Mouse (Mus musculus) urinary bladder, postnatal 0 days (tissue): ENCODE results near the gene Cntnap5a. TPM values are rescaled to one million over a fixed set of nuclear protein-coding genes. Genes with fewer than 3 reads are reported as not detected.

ENCODE experiments used
- microRNA-seq: library from miRNA; unstranded; fragments of <30 nt; microRNA quantifications from one replicate; pipeline ENCODE4, GENCODE M21; 2016
- polyA plus RNA-seq: library from polyadenylated mRNA; unstranded; fragments of >200 nt; fragmentation: Nextera tagmentation; extraction: Ambion mirVana; gene quantifications from 2 replicates; pipeline ENCODE4 v1.2.1, GENCODE M21; 2015

Cntnap5a gene
- polyA plus RNA-seq, result not detected in 2 replicates

DNA sequence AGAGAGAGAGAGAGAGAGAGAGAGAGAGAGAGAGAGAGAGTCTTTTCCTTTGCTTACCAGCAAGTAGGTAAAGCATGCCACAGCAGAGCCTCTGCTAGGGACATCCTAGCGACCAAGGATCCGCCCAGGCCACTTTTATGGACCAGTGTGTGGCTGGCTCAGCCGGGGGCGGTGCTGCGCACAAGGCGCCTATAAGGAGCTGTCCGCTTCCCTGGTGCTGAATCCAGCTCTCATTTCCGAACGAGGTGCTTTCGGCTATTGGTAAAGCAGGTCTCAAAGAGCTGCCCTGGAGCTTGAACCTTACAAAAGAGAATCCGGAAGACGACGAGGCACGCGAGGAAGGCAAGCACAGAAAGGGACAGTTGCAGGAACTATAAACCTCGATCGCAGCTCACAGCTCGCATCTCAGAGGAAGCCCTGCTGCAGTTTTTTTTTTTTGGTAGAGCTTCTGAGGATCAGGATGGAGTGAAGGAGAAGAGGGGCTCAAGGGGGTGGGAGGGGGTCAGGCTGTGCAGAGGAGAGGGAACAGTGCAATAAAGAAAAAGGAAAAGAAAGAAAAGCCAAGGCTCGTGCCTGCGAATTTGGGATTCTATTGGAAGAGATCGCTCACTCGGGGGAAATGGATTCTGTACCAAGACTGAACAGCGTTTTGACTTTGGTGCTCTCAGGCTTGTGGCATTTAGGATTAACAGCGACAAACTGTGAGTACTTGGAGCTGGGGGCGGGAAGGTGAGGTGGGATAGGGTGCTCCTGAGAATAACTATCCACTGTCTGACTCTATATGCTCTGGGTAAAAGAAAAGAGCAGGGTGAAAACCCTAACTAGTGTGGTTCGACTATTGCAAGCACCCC is at the start of gene Cntnap5a:
Gene Cntnap5a (plus strand): TSS at position 239 of the 851 bp plus-strand sequence.

Small RNA genes lying within 50 kb of the gene (microRNA-seq; reads per million reads assigned to microRNA genes)
- gene Gm23393, result not detected
